Mouse (Mus musculus): ENCODE measurements around the gene Atn1.

Atn1 gene

GRCm38 (mm10) chr6:124740888-124741761 is 15.2 kb downstream of the Atn1 start, which contains the start of gene Grcc10:
Gene Grcc10, minus strand, starts transcription at chr6:124741374.
- peak; percentile 64 to 88 for DNase-seq (ENCODE audit: low spot score in 2 of 2)

GRCm38 (mm10) chr6:124740211-124740887 is 16.0 kb downstream of the Atn1 start:
- DNase-seq (ENCODE audit: low spot score in 2 of 2) = no peak

- no peak for DNase-seq (ENCODE audit: low spot score in 2 of 2)
Observed at GRCm38 (mm10) chr6:124739231-124739796, 17.0 kb downstream of the Atn1 start.

- DNase-seq (ENCODE audit: low spot score in 2 of 2) = no peak
Observed at GRCm38 (mm10) chr6:124738511-124739023, 17.8 kb downstream of the Atn1 start, which contains the start of gene Ptpn6. Gene Ptpn6, minus strand, starts transcription at chr6:124738714.

GRCm38 (mm10) chr6:124737040-124737439 is 19.3 kb downstream of the Atn1 start:
- DNase-seq (ENCODE audit: low spot score in 2 of 2) = no peak

GRCm38 (mm10) chr6:124734417-124734816 is 21.9 kb downstream of the Atn1 start:
- DNase-seq (ENCODE audit: low spot score in 2 of 2) = no peak

GRCm38 (mm10) chr6:124732476-124733370 is 23.6 kb downstream of the Atn1 start:
- no peak for DNase-seq (ENCODE audit: low spot score in 2 of 2)

GRCm38 (mm10) chr6:124731038-124731437 is 25.3 kb downstream of the Atn1 start:
- DNase-seq (ENCODE audit: low spot score in 2 of 2) = no peak

- no peak for DNase-seq (ENCODE audit: low spot score in 2 of 2)
Observed at GRCm38 (mm10) chr6:124729850-124730705, 26.2 kb downstream of the Atn1 start.

GRCm38 (mm10) chr6:124728621-124729020 is 27.7 kb downstream of the Atn1 start:
- no peak for DNase-seq (ENCODE audit: low spot score in 2 of 2)

- DNase-seq (ENCODE audit: low spot score in 2 of 2) = no peak
Observed at GRCm38 (mm10) chr6:124724472-124724871, 31.9 kb downstream of the Atn1 start.

- no peak for DNase-seq (ENCODE audit: low spot score in 2 of 2)
Observed at GRCm38 (mm10) chr6:124723541-124723940, 32.8 kb downstream of the Atn1 start.

GRCm38 (mm10) chr6:124722876-124723473 is 33.3 kb downstream of the Atn1 start:
- no peak for DNase-seq (ENCODE audit: low spot score in 2 of 2)

GRCm38 (mm10) chr6:124720904-124721303 is 35.4 kb downstream of the Atn1 start:
- DNase-seq (ENCODE audit: low spot score in 2 of 2) = no peak

GRCm38 (mm10) chr6:124719354-124719978 is 36.9 kb downstream of the Atn1 start:
- no peak for DNase-seq (ENCODE audit: low spot score in 2 of 2)

GRCm38 (mm10) chr6:124718703-124719102 is 37.6 kb downstream of the Atn1 start:
- no peak for DNase-seq (ENCODE audit: low spot score in 2 of 2)

GRCm38 (mm10) chr6:124717968-124718367 is 38.4 kb downstream of the Atn1 start:
- no peak for DNase-seq (ENCODE audit: low spot score in 2 of 2)

GRCm38 (mm10) chr6:124716864-124717490 is 39.3 kb downstream of the Atn1 start:
- no peak for DNase-seq (ENCODE audit: low spot score in 2 of 2)

- DNase-seq (ENCODE audit: low spot score in 2 of 2) = no peak
Observed at GRCm38 (mm10) chr6:124712918-124713317, 43.4 kb downstream of the Atn1 start.
